Mouse (Mus musculus): ENCODE results near the gene C2cd3.

The C2cd3 gene

DNA sequence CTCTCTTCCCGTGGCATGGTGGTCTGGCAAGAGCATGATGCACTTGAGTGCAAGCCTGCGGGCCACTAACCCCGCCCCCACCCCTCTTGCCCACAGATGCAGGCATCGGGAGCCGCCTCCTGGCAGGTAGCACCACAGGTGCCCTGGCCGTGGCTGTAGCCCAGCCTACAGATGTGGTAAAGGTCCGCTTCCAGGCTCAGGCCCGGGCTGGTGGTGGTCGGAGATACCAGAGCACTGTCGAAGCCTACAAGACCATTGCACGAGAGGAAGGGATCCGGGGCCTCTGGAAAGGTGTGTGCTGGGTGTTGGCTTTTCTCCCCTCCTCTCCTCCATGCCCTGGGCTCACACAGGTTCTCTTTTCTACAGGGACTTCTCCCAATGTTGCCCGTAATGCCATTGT, 125.9 kb downstream of the C2cd3 start:
- in situ Hi-C loops (cut with MseI, MboI), result no loop called here

DNA sequence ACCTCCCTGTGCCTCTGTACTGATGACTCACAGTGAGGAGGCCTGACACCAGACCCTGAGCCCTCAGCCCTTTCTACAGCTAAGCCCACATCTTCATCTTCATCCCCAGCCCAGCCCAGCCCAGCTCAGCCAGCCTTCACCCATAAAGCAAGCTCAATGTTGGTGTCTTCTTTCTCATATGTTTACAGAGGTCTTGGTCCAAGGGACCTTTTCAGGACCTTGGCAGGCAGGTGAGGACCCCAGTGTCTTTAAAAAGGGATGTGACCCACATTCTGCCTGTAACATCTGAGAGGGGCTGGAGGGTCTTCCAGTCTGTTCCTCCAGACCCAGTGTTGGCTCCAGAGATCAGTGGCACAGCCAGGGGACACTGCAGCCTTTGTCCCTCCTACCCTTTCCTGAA, 127.4 kb downstream of the C2cd3 start:
- in situ Hi-C loops (cut with MseI, MboI), result no loop called here

DNA sequence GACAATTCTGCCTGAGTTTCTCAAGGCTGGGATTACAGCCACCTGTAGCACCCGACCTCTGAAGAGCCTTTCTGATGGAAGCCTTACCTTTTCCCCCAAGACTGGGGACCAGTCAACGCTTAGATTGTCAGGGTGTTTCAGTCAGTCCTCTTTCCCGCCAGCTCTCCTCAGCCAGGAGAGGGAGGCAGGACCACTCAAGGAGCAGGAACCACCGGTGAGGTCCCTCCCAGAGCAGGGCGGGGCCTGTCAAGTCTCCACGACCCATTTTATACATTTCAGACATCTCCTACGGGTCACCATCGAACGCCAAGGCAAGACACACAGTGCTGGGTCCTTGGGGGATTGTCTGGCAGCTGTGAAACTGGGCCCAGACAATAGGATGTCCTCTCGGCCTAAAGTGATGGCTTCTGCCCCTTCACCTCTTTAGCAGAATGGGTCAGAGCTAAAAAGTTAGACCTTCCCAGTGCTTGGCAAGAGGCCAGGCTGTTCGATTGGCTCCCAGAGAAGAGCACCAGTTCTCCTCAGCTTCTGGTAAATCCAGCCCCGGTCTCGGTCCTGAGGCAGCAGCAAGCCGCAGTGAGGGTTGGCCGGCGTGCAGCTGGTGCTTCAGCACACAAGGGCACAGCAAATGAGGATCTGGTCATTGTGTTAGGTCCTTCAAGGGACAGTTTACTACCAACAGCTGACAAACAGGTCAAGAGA, 128.4 kb downstream of the C2cd3 start:
- in situ Hi-C loops (cut with MseI, MboI), result no loop called here

DNA sequence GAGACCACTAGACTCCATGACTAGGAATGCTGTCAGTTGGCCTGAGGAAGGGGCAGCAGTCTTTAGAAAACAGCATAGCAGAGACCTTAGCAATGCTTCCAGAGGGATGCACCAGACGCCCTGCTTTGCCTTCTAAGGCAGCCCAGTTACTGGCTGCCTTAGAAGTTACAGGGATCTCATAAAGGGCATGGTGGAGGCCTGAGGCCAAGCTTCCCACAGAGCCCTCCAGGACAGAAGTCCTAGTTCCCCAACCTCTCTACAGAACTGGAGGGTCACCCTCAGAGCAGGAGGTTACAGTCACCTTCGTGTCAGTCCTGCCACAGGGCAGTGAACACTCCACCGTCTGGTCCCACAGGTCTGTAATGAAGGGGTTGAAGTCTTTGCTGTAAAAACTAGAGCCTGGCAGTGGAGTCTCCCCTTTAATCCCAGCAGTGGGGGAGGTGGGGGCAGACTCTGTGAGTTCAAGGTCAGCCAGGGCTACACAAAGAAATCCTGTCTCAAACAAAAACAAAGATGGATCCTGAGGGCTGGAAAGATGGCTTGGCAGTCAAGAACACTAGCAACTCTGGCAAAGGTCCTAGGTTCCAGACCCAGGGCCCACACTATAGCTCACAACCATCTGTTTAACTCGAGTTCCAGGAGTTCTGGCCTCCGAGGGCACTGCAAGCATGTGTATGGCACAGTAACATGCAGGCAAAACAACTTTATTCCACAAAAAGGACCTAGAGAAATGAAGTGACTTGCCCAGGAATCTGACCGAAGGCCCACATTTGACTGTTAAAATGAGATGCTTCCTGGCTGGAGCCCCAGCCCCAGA, 129.2 kb downstream of the C2cd3 start:
- in situ Hi-C loops (cut with MseI, MboI), result no loop called here

DNA sequence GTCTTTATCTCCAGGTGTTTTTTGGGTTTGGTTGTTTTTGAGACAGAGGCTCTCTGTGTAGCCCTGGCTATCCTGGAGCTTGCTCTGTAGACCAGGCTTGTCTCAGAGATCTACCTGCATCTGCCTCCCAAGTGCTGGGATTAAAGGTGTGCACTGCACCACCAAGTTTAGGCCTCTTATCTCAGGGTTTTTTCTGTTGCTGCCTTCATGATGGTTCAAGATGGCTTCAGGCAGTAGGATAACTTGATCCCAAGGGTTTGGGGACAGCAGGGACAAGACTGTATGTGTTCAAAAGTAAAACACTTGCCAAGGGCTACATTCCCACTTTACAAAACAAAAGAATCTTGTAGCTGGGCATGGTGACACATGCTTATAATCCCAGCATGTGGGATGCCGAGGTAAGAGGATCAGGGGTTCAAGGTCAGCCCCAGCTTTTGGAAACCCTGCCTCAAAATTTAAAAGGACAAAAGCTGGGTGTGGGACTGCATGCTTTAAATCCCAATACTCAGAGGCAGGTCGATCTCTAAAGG, 129.9 kb downstream of the C2cd3 start:
- in situ Hi-C loops (cut with MseI, MboI), result no loop called here

DNA sequence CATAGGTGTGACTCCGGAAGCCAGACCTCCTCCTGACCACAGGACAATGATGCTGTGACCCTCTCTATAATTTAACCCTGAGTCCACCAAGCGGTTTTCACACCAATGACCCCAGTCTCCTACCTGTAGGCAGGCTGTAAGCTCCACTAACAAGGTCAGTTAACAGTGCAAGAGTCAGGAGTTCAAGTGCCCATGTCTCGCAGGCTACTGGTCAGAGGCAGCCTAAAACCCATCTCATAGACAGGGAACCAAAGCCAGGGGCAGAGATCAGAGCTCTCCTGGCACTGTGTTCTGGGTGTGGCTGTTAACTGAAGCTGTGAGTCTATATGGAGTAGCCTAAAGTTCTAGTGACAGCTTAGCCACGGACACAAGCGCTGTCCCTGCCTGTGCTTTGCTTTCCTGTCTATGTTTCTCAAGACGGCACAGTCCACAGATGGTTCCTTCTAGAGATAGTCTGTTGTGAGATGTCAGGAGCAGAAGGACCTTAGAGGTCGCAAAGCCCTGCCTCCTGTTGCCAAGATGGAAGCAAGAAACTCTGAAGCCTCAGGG, 130.4 kb downstream of the C2cd3 start:
- in situ Hi-C loops (cut with MseI, MboI), result no loop called here

DNA sequence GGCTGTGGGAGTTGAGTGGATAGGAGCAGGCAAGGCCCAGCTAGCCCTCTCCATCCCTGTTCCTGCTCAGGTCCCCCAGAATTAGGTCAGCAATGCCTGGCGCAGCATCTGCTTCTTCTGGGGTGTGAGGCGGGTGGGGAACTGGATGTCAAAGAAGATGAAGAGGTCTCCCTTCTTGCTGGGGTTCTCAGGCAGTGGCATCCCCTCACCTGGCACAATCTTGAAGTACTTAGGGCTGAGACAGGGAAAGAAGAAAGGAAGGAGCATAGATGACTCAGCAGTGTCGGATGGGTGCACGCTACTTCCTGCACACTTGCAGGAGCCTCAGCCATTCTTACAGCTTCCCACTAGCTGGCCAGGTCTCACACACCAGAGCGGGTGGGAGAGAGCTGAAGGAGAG, 131.0 kb downstream of the C2cd3 start:
- in situ Hi-C loops (cut with MseI, MboI), result no loop called here

DNA sequence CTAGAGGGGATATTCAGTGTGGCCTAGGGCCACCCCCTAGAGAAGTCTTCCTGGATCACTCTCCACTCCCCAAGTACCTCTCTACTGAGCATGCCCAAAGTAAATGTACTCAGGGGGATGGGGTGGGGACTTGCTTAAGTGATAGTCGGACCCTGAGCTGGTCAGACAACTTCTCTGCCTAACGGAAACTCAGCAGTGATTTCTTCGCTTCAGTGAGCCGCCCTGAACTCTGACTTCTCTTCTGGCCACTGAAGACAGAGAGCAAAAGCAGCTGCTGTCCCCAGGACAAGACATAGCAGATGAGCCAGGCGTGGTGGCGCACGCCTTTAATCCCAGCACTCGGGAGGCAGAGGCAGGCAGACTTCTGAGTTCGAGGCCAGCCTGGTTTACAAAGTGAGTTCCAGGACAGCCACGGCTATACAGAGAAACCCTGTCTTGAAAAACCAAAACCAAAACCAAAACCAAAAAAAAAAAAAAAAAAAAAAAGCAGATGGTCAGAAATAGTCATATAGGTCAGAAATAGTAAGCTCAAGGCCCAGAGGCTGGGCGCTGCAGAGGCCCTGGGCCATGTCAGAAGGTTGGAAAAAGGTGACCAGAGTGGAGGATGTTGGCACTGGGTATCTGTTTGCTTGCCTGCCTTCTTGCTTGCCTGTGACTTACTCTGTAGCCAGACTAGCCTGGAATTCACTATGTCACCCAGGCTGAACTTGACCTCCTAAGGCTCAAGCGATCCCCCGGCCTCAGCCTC, 132.9 kb downstream of the C2cd3 start:
- in situ Hi-C loops (cut with MseI, MboI), result no loop called here

DNA sequence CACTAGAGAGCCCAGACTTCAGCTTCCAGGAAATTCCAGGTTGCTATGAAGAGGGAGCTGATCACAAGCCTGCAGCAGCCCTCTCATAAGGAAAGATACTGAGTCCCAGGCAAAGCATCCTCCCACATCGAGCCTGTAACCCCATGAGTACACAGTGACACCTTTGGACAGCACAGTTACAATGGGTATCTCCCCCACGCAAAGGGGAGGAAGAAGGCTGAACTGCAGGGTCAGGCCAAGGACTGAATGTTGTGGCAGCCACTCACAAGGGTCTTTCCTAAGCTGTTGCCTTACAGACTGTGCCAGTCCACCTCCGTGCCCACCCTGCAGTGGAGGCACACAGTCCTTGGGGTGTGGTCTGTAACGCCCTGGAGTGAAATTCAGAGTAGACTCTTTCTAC, 134.5 kb downstream of the C2cd3 start:
- in situ Hi-C loops (cut with MseI, MboI), result no loop called here

DNA sequence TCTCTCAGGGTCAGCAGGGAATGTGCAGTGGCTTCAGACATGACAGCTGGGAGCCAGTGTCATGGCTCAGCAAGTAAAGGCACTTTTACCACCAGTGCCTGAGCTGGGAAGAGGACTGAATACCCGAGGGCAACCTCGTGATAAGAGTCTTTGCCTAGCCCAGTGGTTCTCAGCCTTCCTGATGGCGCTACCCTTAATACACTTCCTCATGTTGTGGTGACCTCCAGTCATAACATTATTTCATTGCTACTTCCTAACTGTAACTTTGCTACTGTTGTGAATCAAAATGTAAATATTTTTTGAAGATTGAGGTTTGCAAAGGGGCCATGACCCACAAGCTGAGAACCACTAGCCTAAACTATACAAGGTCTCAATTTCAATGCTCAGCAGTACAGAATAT, 136.6 kb downstream of the C2cd3 start:
- in situ Hi-C loops (cut with MseI, MboI), result no loop called here

DNA sequence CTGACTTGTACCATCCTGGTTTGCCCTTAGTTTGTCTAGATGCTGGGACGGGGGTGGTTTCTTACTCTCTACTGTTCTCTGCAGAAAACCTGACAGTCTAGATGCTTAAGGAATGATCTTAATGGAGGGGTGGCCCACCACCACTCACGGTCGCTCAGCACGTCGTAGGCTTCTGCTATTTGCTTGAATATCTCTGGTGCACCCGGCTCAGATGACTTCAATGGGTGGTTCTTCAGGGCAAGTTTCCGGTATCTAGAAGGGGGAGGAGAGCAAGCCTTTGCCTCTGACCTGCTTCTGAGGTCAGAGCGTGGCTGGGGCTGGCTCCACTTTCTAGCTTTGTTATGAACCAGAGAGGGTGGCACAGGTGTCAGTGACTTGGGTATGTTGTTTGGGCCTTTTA, 139.6 kb downstream of the C2cd3 start:
- in situ Hi-C loops (cut with MseI, MboI), result no loop called here

DNA sequence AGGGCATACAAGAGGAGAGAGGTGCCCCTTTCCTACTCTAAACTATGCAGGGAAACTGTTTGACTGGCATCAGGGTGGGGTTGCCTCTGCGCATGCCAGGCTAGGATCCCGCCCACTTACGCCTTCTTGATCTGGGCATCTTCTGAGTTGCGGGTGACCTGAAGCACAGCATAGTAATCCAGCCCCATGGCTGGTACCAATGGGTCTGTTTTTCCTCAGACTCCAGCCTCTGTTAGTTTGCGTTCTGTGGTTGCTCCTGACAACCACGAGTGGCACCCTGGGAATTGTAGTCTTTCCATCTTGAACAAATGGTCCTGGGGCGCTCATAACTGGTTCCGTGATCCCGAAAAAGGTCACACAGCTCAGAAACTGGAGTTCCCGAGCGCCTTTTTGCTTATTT, 142.5 kb downstream of the C2cd3 start, which contains the start of gene Dnajb13:
Gene Dnajb13 (minus strand): TSS at position 388 of the 400 bp plus-strand sequence.
- in situ Hi-C loops (cut with MseI, MboI), result no loop called here

Measured in mouse trophoblast stem cell (cell line).